Mouse (Mus musculus) liver, embryonic 13.5 days (tissue): Measurements from ENCODE around the gene Hspb9. TPM values are rescaled to one million over a fixed set of nuclear protein-coding genes. Genes with fewer than 3 reads are reported as not detected.

Experiments
- polyA plus RNA-seq: library from polyadenylated mRNA; unstranded; fragments of >200 nt; fragmentation: Nextera tagmentation; extraction: Ambion mirVana; gene quantifications from 2 replicates; pipeline ENCODE4 v1.2.1, GENCODE M21; 2015

Gene Hspb9
- polyA plus RNA-seq, 1 experiment from 2014 or later, result 0.43 TPM

Other genes with a start within 250 kb of the Hspb9 start
- 2.4 and 2.6 TPM in 2 replicates for gene Klhl11, start 241.1 kb upstream of the Hspb9 start, polyA plus RNA-seq
- 86.2 and 108 TPM in 2 replicates for gene Acly, start 185.8 kb upstream of the Hspb9 start, polyA plus RNA-seq
- 0.08 and 0.16 TPM in 2 replicates for gene Ttc25, start 168.2 kb upstream of the Hspb9 start, polyA plus RNA-seq
- gene Cnp, start 138.9 kb upstream of the Hspb9 start, polyA plus RNA-seq, result 13.2 and 14.1 TPM in 2 replicates
- gene Nkiras2, start 94.6 kb upstream of the Hspb9 start, polyA plus RNA-seq, result 19.9 and 20.9 TPM in 2 replicates
- 70.7 and 86.2 TPM in 2 replicates for gene Dnajc7, start 93.7 kb upstream of the Hspb9 start, polyA plus RNA-seq
- gene Zfp385c, start 21.4 kb upstream of the Hspb9 start, polyA plus RNA-seq, result not detected in 2 replicates
- gene Dhx58, start 9.6 kb upstream of the Hspb9 start, polyA plus RNA-seq, result 1.6 and 1.7 TPM in 2 replicates
- gene Kat2a, start 1.4 kb upstream of the Hspb9 start, polyA plus RNA-seq, result 20.9 and 23.8 TPM in 2 replicates
- gene Rab5c, start 24.4 kb downstream of the Hspb9 start, polyA plus RNA-seq, result 18.8 and 20.5 TPM in 2 replicates
- not detected in 2 replicates for gene Kcnh4, start 46.1 kb downstream of the Hspb9 start, polyA plus RNA-seq
- not detected in 2 replicates for gene Hcrt, start 49.1 kb downstream of the Hspb9 start, polyA plus RNA-seq
- 1.4 and 2.4 TPM in 2 replicates for gene Ghdc, start 57.1 kb downstream of the Hspb9 start, polyA plus RNA-seq
- 21.1 and 23.8 TPM in 2 replicates for gene Stat5b, start 136.9 kb downstream of the Hspb9 start, polyA plus RNA-seq
- gene Stat5a, start 145.5 kb downstream of the Hspb9 start, polyA plus RNA-seq, result 11.1 and 14.6 TPM in 2 replicates
- 28.5 and 32.8 TPM in 2 replicates for gene Stat3, start 225.7 kb downstream of the Hspb9 start, polyA plus RNA-seq